Mouse (Mus musculus): ENCODE results near the gene Knop1.
A peak's percentile ranks its signal among the peaks of the same experiment; 100 is the strongest.

Knop1 gene

GRCm38 (mm10) chr7:118846329-118846728, 9.7 kb downstream of the Knop1 start:
- peak; percentile 87 for DNase-seq

- DNase-seq, result peak; percentile 87
Measured at GRCm38 (mm10) chr7:118845141-118845540, 10.9 kb downstream of the Knop1 start.

- peak; percentile 87 for DNase-seq
Measured at GRCm38 (mm10) chr7:118842938-118843337, 13.1 kb downstream of the Knop1 start.

- DNase-seq, result peak; percentile 92
Measured at GRCm38 (mm10) chr7:118841796-118842195, 14.3 kb downstream of the Knop1 start.

GRCm38 (mm10) chr7:118841030-118841745, 14.9 kb downstream of the Knop1 start:
- DNase-seq, result peak; percentile 92

- no peak for DNase-seq
Measured at GRCm38 (mm10) chr7:118837901-118838300, 18.2 kb downstream of the Knop1 start.

GRCm38 (mm10) chr7:118827975-118828416, 28.1 kb downstream of the Knop1 start:
- no peak for DNase-seq

- DNase-seq, result no peak
Measured at GRCm38 (mm10) chr7:118824451-118824850, 31.6 kb downstream of the Knop1 start.

- no peak for DNase-seq
Measured at GRCm38 (mm10) chr7:118821887-118822556, 34.0 kb downstream of the Knop1 start.

GRCm38 (mm10) chr7:118821356-118821755, 34.7 kb downstream of the Knop1 start:
- DNase-seq, result peak; percentile 98

- DNase-seq, result no peak
Measured at GRCm38 (mm10) chr7:118819666-118820065, 36.4 kb downstream of the Knop1 start.

- no peak for DNase-seq
Measured at GRCm38 (mm10) chr7:118817741-118818140, 38.3 kb downstream of the Knop1 start.

GRCm38 (mm10) chr7:118816275-118816674, 39.8 kb downstream of the Knop1 start:
- DNase-seq, result no peak

- no peak for DNase-seq
Measured at GRCm38 (mm10) chr7:118813592-118813991, 42.5 kb downstream of the Knop1 start.

- DNase-seq, result peak; percentile 97
Measured at GRCm38 (mm10) chr7:118811407-118812106, 44.5 kb downstream of the Knop1 start.

GRCm38 (mm10) chr7:118807899-118808298, 48.2 kb downstream of the Knop1 start:
- DNase-seq, result peak; percentile 93

- peak; percentile 96 for DNase-seq
Measured at GRCm38 (mm10) chr7:118806631-118807411, 49.2 kb downstream of the Knop1 start.

- no peak for DNase-seq
Measured at GRCm38 (mm10) chr7:118803425-118803824, 52.6 kb downstream of the Knop1 start.

GRCm38 (mm10) chr7:118801791-118802190, 54.3 kb downstream of the Knop1 start:
- DNase-seq, result peak; percentile 95

GRCm38 (mm10) chr7:118800112-118800734, 55.8 kb downstream of the Knop1 start:
- peak; percentile 96 for DNase-seq

- peak; percentile 93 for DNase-seq
Measured at GRCm38 (mm10) chr7:118798105-118798570, 57.9 kb downstream of the Knop1 start.

GRCm38 (mm10) chr7:118797600-118797999, 58.5 kb downstream of the Knop1 start:
- DNase-seq, result peak; percentile 95

All from heart, adult 11 months (tissue).